Comparison of ENCODE assay signal across 7 mouse cellular contexts in the genomic region with DNA sequence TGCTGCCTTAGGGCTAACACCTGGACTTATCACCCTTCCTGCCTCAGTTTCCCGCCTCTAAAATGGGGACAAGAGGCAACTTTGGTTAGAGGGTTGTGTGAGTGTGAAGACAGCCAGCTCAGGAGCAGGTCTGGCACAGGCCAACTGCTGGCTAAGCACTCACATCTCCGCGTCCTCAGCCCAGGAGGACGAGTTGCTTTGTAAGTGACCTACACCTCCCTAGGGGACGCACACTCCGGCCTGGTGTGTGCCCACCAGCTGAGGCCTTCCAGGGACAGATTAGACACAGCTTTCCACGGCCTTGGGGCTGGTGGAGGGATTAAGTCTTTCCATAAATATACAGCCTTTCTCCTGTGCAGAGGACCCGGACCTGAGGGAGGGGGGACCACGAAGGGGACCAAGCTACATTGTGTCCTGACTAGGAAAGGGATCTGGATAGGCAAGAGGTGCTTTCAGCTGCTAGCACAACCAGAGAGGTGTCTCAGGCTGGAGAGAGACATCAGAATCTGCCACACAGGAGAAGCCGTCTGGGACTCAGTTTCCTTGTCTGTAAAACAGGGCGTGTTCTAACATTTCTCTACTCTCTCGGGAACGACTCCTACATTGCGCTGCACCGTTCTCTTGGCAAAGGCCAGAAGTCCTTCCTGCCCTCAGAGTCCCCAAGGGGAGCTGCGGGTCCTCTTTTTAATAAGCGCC. TPM values are rescaled to one million over a fixed set of nuclear protein-coding genes. Genes with fewer than 3 reads are reported as not detected.
A peak's percentile ranks its signal among the peaks of the same experiment; 100 is the strongest.
DNase-seq lines count a peak whose midpoint lies in the region; ATAC-seq and TF ChIP-seq lines count a peak whose summit lies in the region.

No protein-coding gene starts in this region.

- no peak for TF ChIP-seq CTCF in lung, embryonic 14.5 days (IDR thresholded peaks at IDR 0.05; ENCODE audit: low read depth)

- H3K27me3 ChIP-seq in lung, embryonic 14.5 days (ENCODE audit: insufficient read depth, low read length) = peaks cover 20% of the 10 kb centered on the region
- H3K27me3 ChIP-seq in forebrain, embryonic 13.5 days = peaks cover 56% of the 10 kb centered on the region
- H3K27me3 ChIP-seq in limb, embryonic 13.5 days = peaks cover 33% of the 10 kb centered on the region
- peaks cover 3% of the 10 kb centered on the region; the same call in 1 of the 2 replicates for H3K27me3 ChIP-seq in stomach, embryonic 14.5 days (ENCODE audit: control insufficient read depth, insufficient read depth, low read length)

- H3K9ac ChIP-seq in lung, embryonic 14.5 days = no peak overlapping the region
- peak overlapping the region; percentile 63; the same call in 1 of the 2 replicates for H3K9ac ChIP-seq in forebrain, embryonic 13.5 days
- H3K9ac ChIP-seq in limb, embryonic 13.5 days = peak overlapping the region; percentile 78; the same call in 1 of the 2 replicates
- H3K9ac ChIP-seq in stomach, embryonic 14.5 days (replicated peaks; ENCODE audit: low read depth, low read length) = no peak overlapping the region

- no peaks in the 10 kb centered on the region for H3K9me3 ChIP-seq in lung, embryonic 14.5 days (ENCODE audit: low read depth, low read length)
- H3K9me3 ChIP-seq in forebrain, embryonic 13.5 days (replicated peaks) = no peaks in the 10 kb centered on the region
- H3K9me3 ChIP-seq in limb, embryonic 13.5 days = 0 out of 2 replicates have a peak, but pooled peaks cover 6% of the 10 kb centered on the region
- no peaks in the 10 kb centered on the region for H3K9me3 ChIP-seq in stomach, embryonic 14.5 days (ENCODE audit: control insufficient read depth, low read depth, low read length)

- 36% methylated on average over 17 of the region's 17 CpGs for WGBS in lung, embryonic 14.5 days
- 30% methylated on average over 17 of the region's 17 CpGs for WGBS in forebrain, embryonic 13.5 days
- WGBS in limb, embryonic 13.5 days = 31% methylated on average over 17 of the region's 17 CpGs
- WGBS in stomach, embryonic 14.5 days = 38% methylated on average over 17 of the region's 17 CpGs

- H3K4me1 ChIP-seq in lung, embryonic 14.5 days (ENCODE audit: insufficient read depth) = 0 out of 2 replicates have a peak, but pooled peaks cover 5% of the 10 kb centered on the region
- H3K4me1 ChIP-seq in forebrain, embryonic 13.5 days = peaks cover 14% of the 10 kb centered on the region
- peaks cover 43% of the 10 kb centered on the region for H3K4me1 ChIP-seq in limb, embryonic 13.5 days
- H3K4me1 ChIP-seq in stomach, embryonic 14.5 days (ENCODE audit: control insufficient read depth, insufficient read depth, low read length) = 0 out of 2 replicates have a peak, but pooled peaks cover 9% of the 10 kb centered on the region

- no peak overlapping the region for H3K27ac ChIP-seq in lung, embryonic 14.5 days (ENCODE audit: low read depth)
- H3K27ac ChIP-seq in forebrain, embryonic 13.5 days = no peak overlapping the region
- H3K27ac ChIP-seq in limb, embryonic 13.5 days = no peak overlapping the region
- H3K27ac ChIP-seq in stomach, embryonic 14.5 days (ENCODE audit: low read length) = no peak overlapping the region

- no peak for ATAC-seq in lung, embryonic 14.5 days (ENCODE audit: insufficient read depth)
- ATAC-seq in forebrain, embryonic 13.5 days = no peak
- no peak for ATAC-seq in limb, embryonic 13.5 days (ENCODE audit: low FRiP score, low read depth)
- ATAC-seq in stomach, embryonic 14.5 days (ENCODE audit: insufficient number of reproducible peaks, insufficient read depth, low FRiP score, low read depth) = no peak

- H3K4me2 ChIP-seq in lung, embryonic 14.5 days = peak overlapping the region; percentile 99
- H3K4me2 ChIP-seq in forebrain, embryonic 13.5 days = peak overlapping the region; percentile 93
- peak overlapping the region; percentile 99 for H3K4me2 ChIP-seq in limb, embryonic 13.5 days (replicated peaks)
- H3K4me2 ChIP-seq in stomach, embryonic 14.5 days (replicated peaks; ENCODE audit: low read depth, low read length) = peak overlapping the region; percentile 100

- no peaks in the 10 kb centered on the region for H3K36me3 ChIP-seq in lung, embryonic 14.5 days (ENCODE audit: insufficient read depth)
- H3K36me3 ChIP-seq in forebrain, embryonic 13.5 days (ENCODE audit: poor library complexity, severe bottlenecking) = no peaks in the 10 kb centered on the region
- H3K36me3 ChIP-seq in limb, embryonic 13.5 days = no peaks in the 10 kb centered on the region
- H3K36me3 ChIP-seq in stomach, embryonic 14.5 days (ENCODE audit: control insufficient read depth, insufficient read depth, low read length) = no peaks in the 10 kb centered on the region

- DNase-seq in lung, embryonic 14.5 days = no peak
- DNase-seq in lung, adult 18-20 months = no peak
- no peak for DNase-seq in left cerebral cortex, postnatal 10 days (ENCODE audit: extremely low spot score in 1 of 2, low spot score in 2 of 2)
- DNase-seq in cerebellum, adult 8-10 months = no peak

- peak overlapping the region; percentile 61 for H3K4me3 ChIP-seq in lung, embryonic 14.5 days (ENCODE audit: low read depth, low read length)
- peak overlapping the region; percentile 52 for H3K4me3 ChIP-seq in forebrain, embryonic 13.5 days
- peak overlapping the region; percentile 71 for H3K4me3 ChIP-seq in limb, embryonic 13.5 days
- H3K4me3 ChIP-seq in stomach, embryonic 14.5 days (ENCODE audit: low read depth, low read length) = peak overlapping the region; percentile 61; the same call in 1 of the 2 replicates

- intact Hi-C loops in left cerebral cortex, postnatal 10 days (cut with DNase I) = no loop called here

RNA-seq across cellular contexts. Expression of a gene that starts 14.3 kb away (rescaled TPM):
- 3.1 and 5.1 TPM in 2 replicates for polyA plus RNA-seq in lung, embryonic 14.5 days (2014; fragmentation: Nextera tagmentation; extraction: Ambion mirVana)
- 3.7 and 4.5 TPM in 2 replicates for polyA plus RNA-seq in forebrain, embryonic 13.5 days (2015; fragmentation: Nextera tagmentation; extraction: Ambion mirVana)
- 7.4 and 8.0 TPM in 2 replicates for polyA plus RNA-seq in limb, embryonic 13.5 days (2015; fragmentation: Nextera tagmentation; extraction: Ambion mirVana)
- 3.6 and 5.0 TPM in 2 replicates for polyA plus RNA-seq in stomach, embryonic 14.5 days (2014; fragmentation: Nextera tagmentation; extraction: Ambion mirVana)
- total RNA-seq in left cerebral cortex, postnatal 10 days (2021) = 1 to 10 TPM; 5.2 to 7.1 TPM

RNA-seq across cellular contexts. Expression of a gene that starts 34.8 kb away (rescaled TPM):
- polyA plus RNA-seq in lung, embryonic 14.5 days (2014; fragmentation: Nextera tagmentation; extraction: Ambion mirVana) = 2.6 and 5.0 TPM in 2 replicates
- 3.9 and 4.4 TPM in 2 replicates for polyA plus RNA-seq in forebrain, embryonic 13.5 days (2015; fragmentation: Nextera tagmentation; extraction: Ambion mirVana)
- 5.5 and 7.8 TPM in 2 replicates for polyA plus RNA-seq in limb, embryonic 13.5 days (2015; fragmentation: Nextera tagmentation; extraction: Ambion mirVana)
- polyA plus RNA-seq in stomach, embryonic 14.5 days (2014; fragmentation: Nextera tagmentation; extraction: Ambion mirVana) = 2.4 TPM in 1 of 2 replicates, not detected in the other
- total RNA-seq in left cerebral cortex, postnatal 10 days (2021) = under 1 TPM in 1 of 2 experiments, not detected in 1; 0.66 TPM

RNA-seq across cellular contexts. Expression of a gene that starts 34.9 kb away (rescaled TPM):
- polyA plus RNA-seq in lung, embryonic 14.5 days (2014; fragmentation: Nextera tagmentation; extraction: Ambion mirVana) = 941 and 956 TPM in 2 replicates
- polyA plus RNA-seq in forebrain, embryonic 13.5 days (2015; fragmentation: Nextera tagmentation; extraction: Ambion mirVana) = 996 and 1,069 TPM in 2 replicates
- polyA plus RNA-seq in limb, embryonic 13.5 days (2015; fragmentation: Nextera tagmentation; extraction: Ambion mirVana) = 928 and 970 TPM in 2 replicates
- 1,095 and 1,156 TPM in 2 replicates for polyA plus RNA-seq in stomach, embryonic 14.5 days (2014; fragmentation: Nextera tagmentation; extraction: Ambion mirVana)
- total RNA-seq in left cerebral cortex, postnatal 10 days (2021) = 1,000 to 10,000 TPM; 1,012 to 1,017 TPM

RNA-seq across cellular contexts. Expression of a gene that starts 35.3 kb away (rescaled TPM):
- 289 and 315 TPM in 2 replicates for polyA plus RNA-seq in lung, embryonic 14.5 days (2014; fragmentation: Nextera tagmentation; extraction: Ambion mirVana)
- polyA plus RNA-seq in forebrain, embryonic 13.5 days (2015; fragmentation: Nextera tagmentation; extraction: Ambion mirVana) = 221 and 234 TPM in 2 replicates
- polyA plus RNA-seq in limb, embryonic 13.5 days (2015; fragmentation: Nextera tagmentation; extraction: Ambion mirVana) = 243 and 248 TPM in 2 replicates
- 244 and 254 TPM in 2 replicates for polyA plus RNA-seq in stomach, embryonic 14.5 days (2014; fragmentation: Nextera tagmentation; extraction: Ambion mirVana)
- total RNA-seq in left cerebral cortex, postnatal 10 days (2021) = 10 to 100 TPM; 66.6 to 72.9 TPM

RNA-seq across cellular contexts. Expression of a gene that starts 44.0 kb away (rescaled TPM):
- 131 and 139 TPM in 2 replicates for polyA plus RNA-seq in lung, embryonic 14.5 days (2014; fragmentation: Nextera tagmentation; extraction: Ambion mirVana)
- 66.9 and 79.8 TPM in 2 replicates for polyA plus RNA-seq in forebrain, embryonic 13.5 days (2015; fragmentation: Nextera tagmentation; extraction: Ambion mirVana)
- polyA plus RNA-seq in limb, embryonic 13.5 days (2015; fragmentation: Nextera tagmentation; extraction: Ambion mirVana) = 104 and 108 TPM in 2 replicates
- 112 and 118 TPM in 2 replicates for polyA plus RNA-seq in stomach, embryonic 14.5 days (2014; fragmentation: Nextera tagmentation; extraction: Ambion mirVana)
- total RNA-seq in left cerebral cortex, postnatal 10 days (2021) = 1 to 10 TPM; 2.3 to 2.9 TPM

Comparison
In these comparisons a context has a peak if more than half of its experiments do, and no peak if none do; other contexts are left out.
1. H3K9ac ChIP-seq: peak in forebrain, embryonic 13.5 days (single experiment) and limb, embryonic 13.5 days (single experiment); none in lung, embryonic 14.5 days (single experiment) and stomach, embryonic 14.5 days (single experiment).
2. Peak in every context shown above with its lines, with median percentiles within 50 percentile points of each other: H3K4me2 ChIP-seq and H3K4me3 ChIP-seq.